Comparison of ENCODE assay signal across 12 mouse cellular contexts in genomic region chr5:90952731-90953481, GRCm38 (mm10). TPM values are rescaled to one million over a fixed set of nuclear protein-coding genes. Genes with fewer than 3 reads are reported as not detected.
DNase-seq lines count a peak whose midpoint lies in the region; ATAC-seq and TF ChIP-seq lines count a peak whose summit lies in the region.
"Had no signal": no experiment of that assay in that cellular context is flagged by ENCODE, and none has a peak within 500 bp of the region (broad histone marks: within the 10 kb centered on the region; RNA-seq: fewer than 3 reads in every experiment).

No protein-coding gene starts in this region.

- peak; percentile 58 for TF ChIP-seq RAD21 in MEL (IDR thresholded peaks at IDR 0.05; ENCODE audit: low read depth, low read length)

- peak; percentile 17 to 67 (median 38); a peak in 3 of 6 replicates for TF ChIP-seq CTCF in MEL (IDR thresholded peaks at IDR 0.05 in 2 of 3, conservative IDR thresholded peaks at IDR 0.05 in 1 of 3; ENCODE audit: control insufficient read depth in 1 of 3, insufficient read depth in 1 of 3, low read depth in 2 of 3, low read length in 3 of 3, poor library complexity in 1 of 3, severe bottlenecking in 1 of 3)

- H3K9ac ChIP-seq in limb, embryonic 14.5 days (ENCODE audit: low read depth, low read length, severe bottlenecking) = no peak overlapping the region
- no peak overlapping the region for H3K9ac ChIP-seq in MEL (ENCODE audit: control insufficient read depth, low read depth, low read length, poor library complexity, severe bottlenecking)
- H3K9ac ChIP-seq: embryonic facial prominence, embryonic 12.5 days; hindbrain, embryonic 15.5 days had no signal

- peak; percentile 60 for DNase-seq in limb, embryonic 14.5 days (ENCODE audit: low spot score)
- no peak for DNase-seq in limb, embryonic 10.5 days (ENCODE audit: low spot score)
- DNase-seq in MEL (ENCODE audit: low read depth, low spot score) = peak; percentile 55
- peak; percentile 50 for DNase-seq in induced T-regulatory cell, adult 2 months (ENCODE audit: low read depth)
- no peak for DNase-seq in layer of hippocampus, adult 8-10 months (ENCODE audit: low spot score in 2 of 2)
- no peak for DNase-seq in adrenal gland, postnatal 10 days
- DNase-seq: right cerebral cortex, postnatal 14 days; thymus, postnatal 14 days had no signal

- H3K4me1 ChIP-seq in limb, embryonic 14.5 days (ENCODE audit: control insufficient read depth, insufficient read depth, low read length) = no peaks in the 10 kb centered on the region
- H3K4me1 ChIP-seq in limb, embryonic 10.5 days = no peaks in the 10 kb centered on the region
- H3K4me1 ChIP-seq in MEL (ENCODE audit: control insufficient read depth in 1 of 2, insufficient read depth in 2 of 2, low read length in 2 of 2) = no peaks in the 10 kb centered on the region
- H3K4me1 ChIP-seq: embryonic facial prominence, embryonic 12.5 days; hindbrain, embryonic 15.5 days had no signal

- H3K4me3 ChIP-seq in limb, embryonic 14.5 days (replicated peaks; ENCODE audit: low read length) = no peak overlapping the region
- H3K4me3 ChIP-seq in limb, embryonic 10.5 days = no peak overlapping the region
- H3K4me3 ChIP-seq in MEL (ENCODE audit: control insufficient read depth in 1 of 2, insufficient read depth in 1 of 2, low read depth in 2 of 2, low read length in 2 of 2) = no peak overlapping the region
- H3K4me3 ChIP-seq: embryonic facial prominence, embryonic 12.5 days; hindbrain, embryonic 15.5 days had no signal

- WGBS in limb, embryonic 14.5 days = 83% methylated on average over 8 of the region's 8 CpGs
- 79% methylated on average over 8 of the region's 8 CpGs for WGBS in limb, embryonic 10.5 days

- no peaks in the 10 kb centered on the region for H3K9me3 ChIP-seq in limb, embryonic 14.5 days (ENCODE audit: control insufficient read depth, low read length)
- no peaks in the 10 kb centered on the region for H3K9me3 ChIP-seq in limb, embryonic 10.5 days (replicated peaks)
- no peaks in the 10 kb centered on the region for H3K9me3 ChIP-seq in MEL (replicated peaks; ENCODE audit: insufficient read depth, low read length)
- H3K9me3 ChIP-seq: embryonic facial prominence, embryonic 12.5 days; hindbrain, embryonic 15.5 days had no signal

- no peak for ATAC-seq in limb, embryonic 14.5 days (ENCODE audit: low FRiP score, low read depth)
- ATAC-seq in CD4-positive, CD25-positive, alpha-beta regulatory T cell, adult 4 months = peak; percentile 53

- no peaks in the 10 kb centered on the region for H3K27me3 ChIP-seq in limb, embryonic 14.5 days (ENCODE audit: control insufficient read depth, insufficient read depth, low read length)
- no peaks in the 10 kb centered on the region for H3K27me3 ChIP-seq in limb, embryonic 10.5 days (ENCODE audit: low read depth, poor library complexity, severe bottlenecking)
- peaks cover 2 to 3% of the 10 kb centered on the region in 2 experiments; a peak in 2 of 4 replicates for H3K27me3 ChIP-seq in MEL (ENCODE audit: control insufficient read depth in 1 of 2, insufficient read depth in 2 of 2, low read length in 2 of 2)
- H3K27me3 ChIP-seq: embryonic facial prominence, embryonic 12.5 days; hindbrain, embryonic 15.5 days had no signal

- no peak overlapping the region for H3K27ac ChIP-seq in limb, embryonic 14.5 days (replicated peaks; ENCODE audit: low read depth, low read length)
- H3K27ac ChIP-seq in limb, embryonic 10.5 days = no peak overlapping the region
- no peak overlapping the region for H3K27ac ChIP-seq in MEL (ENCODE audit: control insufficient read depth, low read depth, low read length)
- H3K27ac ChIP-seq: embryonic facial prominence, embryonic 12.5 days; hindbrain, embryonic 15.5 days had no signal

- TF ChIP-seq EP300 in MEL (IDR thresholded peaks at IDR 0.05; ENCODE audit: low read depth in 1 of 2, low read length in 2 of 2) = no peak

- no peak for TF ChIP-seq POLR2A in limb, embryonic 14.5 days (IDR thresholded peaks at IDR 0.05; ENCODE audit: borderline replicate concordance, extremely low read depth, insufficient read depth, insufficient read length)
- TF ChIP-seq POLR2A in MEL (IDR thresholded peaks at IDR 0.05; ENCODE audit: control insufficient read depth in 1 of 2, insufficient read depth in 1 of 2, low read depth in 1 of 2, low read length in 2 of 2, poor library complexity in 1 of 2) = no peak

- no peaks in the 10 kb centered on the region for H3K79me2 ChIP-seq in MEL (ENCODE audit: control insufficient read depth, insufficient read depth, low read length, poor library complexity)

- no peak overlapping the region for H3K4me2 ChIP-seq in limb, embryonic 14.5 days (replicated peaks; ENCODE audit: low read depth, low read length, severe bottlenecking)
- H3K4me2 ChIP-seq: embryonic facial prominence, embryonic 12.5 days; hindbrain, embryonic 15.5 days had no signal

- 0 out of 2 replicates have a peak, but pooled peaks cover 3% of the 10 kb centered on the region for H3K36me3 ChIP-seq in limb, embryonic 14.5 days (ENCODE audit: control insufficient read depth, insufficient read depth, low read length)
- 0 out of 2 replicates have a peak, but pooled peaks cover 3% of the 10 kb centered on the region for H3K36me3 ChIP-seq in limb, embryonic 10.5 days
- H3K36me3 ChIP-seq in MEL (ENCODE audit: control insufficient read depth in 1 of 2, insufficient read depth in 2 of 2, low read length in 2 of 2) = no peaks in the 10 kb centered on the region

TF ChIP-seq in MEL, 35 proteins besides CTCF, POLR2A, EP300 and RAD21:
- no peak for TF ChIP-seq NELFE (IDR thresholded peaks at IDR 0.05; ENCODE audit: low read depth, low read length)
- TF ChIP-seq SMC3 (IDR thresholded peaks at IDR 0.05; ENCODE audit: low read depth, low read length) = peak; percentile 78
- TF ChIP-seq ZC3H11A (IDR thresholded peaks at IDR 0.05; ENCODE audit: low read depth, low read length) = peak; percentile 18; the same call in 1 of the 2 replicates

RNA-seq across cellular contexts. Expression of gene Mthfd2l, which starts 22.0 kb away (rescaled TPM):
- polyA plus RNA-seq in limb, embryonic 14.5 days (2012; rRNA removed) = 48.5 and 50.7 TPM in 2 replicates
- 55.0 and 55.8 TPM in 2 replicates for polyA plus RNA-seq in limb, embryonic 14.5 days (2014; fragmentation: Nextera tagmentation; extraction: Ambion mirVana)
- polyA plus RNA-seq in limb, embryonic 10.5 days (2016; fragmentation: Nextera tagmentation; extraction: Ambion mirVana) = 50.2 and 59.0 TPM in 2 replicates
- polyA plus RNA-seq in CD4-positive, CD25-positive, alpha-beta regulatory T cell, adult 4 months (2017; shearing (Covaris generic)) = 1 to 10 TPM; 1.3 to 2.0 TPM
- not detected in 2 replicates for total RNA-seq in MEL (2012; rRNA removed)
- polyA plus RNA-seq in MEL (2012; ENCODE audit: insufficient read depth in 1 of 2, insufficient read length in 2 of 2, low read depth in 1 of 2, low replicate concordance in 2 of 2, missing spikeins in 1 of 2) = not detected
- 10 to 100 TPM; 14.6 to 24.1 (median 17.4) TPM for total RNA-seq in layer of hippocampus, adult 8-10 months (2022)
- 10 to 100 TPM; 14.8 to 16.1 TPM for total RNA-seq in adrenal gland, postnatal 10 days (2021)

RNA-seq across cellular contexts. Expression of gene Cxcl2, which starts 49.2 kb away (rescaled TPM):
- 0.31 and 0.65 TPM in 2 replicates for polyA plus RNA-seq in limb, embryonic 14.5 days (2012; rRNA removed)
- not detected in 2 replicates for polyA plus RNA-seq in limb, embryonic 14.5 days (2014; fragmentation: Nextera tagmentation; extraction: Ambion mirVana)
- polyA plus RNA-seq in limb, embryonic 10.5 days (2016; fragmentation: Nextera tagmentation; extraction: Ambion mirVana) = not detected in 2 replicates
- polyA plus RNA-seq in CD4-positive, CD25-positive, alpha-beta regulatory T cell, adult 4 months (2017; shearing (Covaris generic)) = 1 to 10 TPM; 1.5 to 2.9 TPM
- not detected in 2 replicates for total RNA-seq in MEL (2012; rRNA removed)
- not detected for polyA plus RNA-seq in MEL (2012; ENCODE audit: insufficient read depth in 1 of 2, insufficient read length in 2 of 2, low read depth in 1 of 2, low replicate concordance in 2 of 2, missing spikeins in 1 of 2)
- not detected for total RNA-seq in layer of hippocampus, adult 8-10 months (2022)
- total RNA-seq in adrenal gland, postnatal 10 days (2021) = under 1 TPM in 1 of 2 experiments, not detected in 1; 0.36 TPM
- total RNA-seq: left cerebral cortex, postnatal 14 days had no signal
- polyA plus RNA-seq: embryonic facial prominence, embryonic 12.5 days; hindbrain, embryonic 15.5 days had no signal

Comparison
In these comparisons a context has a peak if more than half of its experiments do, and no peak if none do; other contexts are left out.
1. DNase-seq: peak in limb, embryonic 14.5 days (single experiment), MEL (single experiment) and induced T-regulatory cell, adult 2 months (single experiment); none in limb, embryonic 10.5 days (single experiment), layer of hippocampus, adult 8-10 months (0 of 2) and adrenal gland, postnatal 10 days (single experiment).
2. RNA of gene Mthfd2l, which starts 22.0 kb away (polyA plus RNA-seq): 50.2 to 59.0 TPM in limb, embryonic 10.5 days and 48.5 to 55.8 TPM in limb, embryonic 14.5 days; 1.3 to 2.0 TPM in CD4-positive, CD25-positive, alpha-beta regulatory T cell, adult 4 months and not detected in MEL; every median in the first group is over 10 times any median in the second.